Mouse (Mus musculus): ENCODE measurements around the gene Ceacam16.

DNA sequence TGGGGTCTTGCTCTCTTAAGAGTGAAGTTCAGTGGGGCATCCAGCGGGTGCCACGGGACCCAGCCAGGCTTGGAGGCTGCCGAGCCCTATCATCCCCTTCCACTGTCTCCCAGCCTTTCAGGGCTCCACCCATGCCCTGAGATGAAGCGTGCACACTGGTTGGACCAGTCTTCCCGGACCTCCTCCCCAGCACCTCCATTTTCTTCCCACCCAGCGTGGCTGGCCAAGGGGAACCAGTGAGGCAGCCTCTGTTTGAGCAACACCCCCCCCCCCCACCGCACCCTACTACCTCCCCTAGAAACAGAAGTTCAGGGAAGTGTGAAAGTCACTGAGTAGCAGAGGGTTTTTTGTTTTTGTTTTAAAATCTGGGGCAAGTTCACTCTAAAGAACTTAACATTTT is 26.8 kb upstream of the Ceacam16 start, which contains the start of gene Ceacam19:
- TF ChIP-seq CTCF (IDR thresholded peaks at IDR 0.05; ENCODE audit: extremely low read depth, insufficient read depth, insufficient read length, insufficient replicate concordance) (no peak), POLR2A (IDR thresholded peaks at IDR 0.05; ENCODE audit: low read depth, low read length) (no peak)

Measured in spleen, adult 2 months (tissue).